Mouse (Mus musculus) fat pad, adult 2 months (tissue): ENCODE measurements around the gene Slc8a2.
A peak's percentile ranks its signal among the peaks of the same experiment; 100 is the strongest.

Source experiments
- DNase-seq: peaks from one replicate; pipeline ENCODE4 v3.0.0-alpha.2; 2011; ENCODE audit warnings: low read depth, low spot score; ENCODE audit errors: extremely low read depth

Slc8a2 gene

DNA sequence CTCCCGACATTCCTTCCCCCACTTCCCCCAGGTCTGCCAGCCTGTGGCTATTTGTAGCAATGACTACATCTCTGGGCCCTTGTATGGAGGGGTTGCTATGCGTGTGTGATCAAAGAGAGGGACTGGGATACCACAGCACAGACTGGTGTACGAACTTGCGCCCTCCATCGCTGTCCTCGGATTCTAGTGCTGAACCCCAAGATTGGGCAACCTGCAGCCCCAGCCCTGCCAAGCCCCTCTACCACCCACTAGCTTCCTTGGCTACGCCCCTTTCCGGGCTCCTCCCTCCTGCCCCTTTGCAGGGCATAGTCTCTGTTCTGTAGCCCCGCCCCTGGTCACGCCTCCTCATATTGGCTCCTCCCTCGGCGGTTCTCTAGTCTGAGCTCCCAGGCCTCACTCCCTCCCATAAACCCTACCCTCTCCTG, at the start of gene Slc8a2:
Gene Slc8a2 (plus strand): TSS at position 406 of the 425 bp plus-strand sequence.
- DNase-seq, result no peak

GRCm38 (mm10) chr7:16079947-16080346, 49.7 kb upstream of the Slc8a2 start:
- no peak for DNase-seq

GRCm38 (mm10) chr7:16080581-16080980, 49.0 kb upstream of the Slc8a2 start:
- DNase-seq, result no peak

DNA sequence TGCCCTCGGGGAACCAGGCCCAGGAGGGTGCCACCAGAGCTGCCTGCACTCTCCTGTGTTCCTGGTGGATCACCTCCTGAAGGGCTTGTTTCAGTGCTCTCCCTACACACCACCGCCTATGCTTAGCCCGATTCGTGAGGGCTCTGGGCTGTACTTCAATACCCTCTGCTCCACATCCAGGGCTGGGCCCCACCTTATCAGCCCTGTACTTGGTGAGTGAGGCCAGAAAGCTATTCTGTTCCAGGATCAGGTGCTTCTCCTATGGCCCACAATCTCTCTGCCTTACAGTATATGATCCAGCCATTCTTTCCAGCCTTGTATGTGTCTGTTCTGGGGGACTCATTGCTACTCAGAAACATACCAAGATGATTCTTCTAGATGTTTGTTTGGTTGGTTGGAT, 46.3 kb upstream of the Slc8a2 start:
- no peak for DNase-seq

- DNase-seq, result no peak
These were observed 42.0 kb upstream of the Slc8a2 start for GRCm38 (mm10) chr7:16087587-16087986.

- DNase-seq, result no peak
These were observed 35.0 kb upstream of the Slc8a2 start for GRCm38 (mm10) chr7:16094592-16094991.

GRCm38 (mm10) chr7:16098021-16099017, 31.3 kb upstream of the Slc8a2 start, which contains the start of gene Napa:
TSS of gene Napa (plus strand) at chr7:16098458.
- peak; percentile 95 for DNase-seq

DNA sequence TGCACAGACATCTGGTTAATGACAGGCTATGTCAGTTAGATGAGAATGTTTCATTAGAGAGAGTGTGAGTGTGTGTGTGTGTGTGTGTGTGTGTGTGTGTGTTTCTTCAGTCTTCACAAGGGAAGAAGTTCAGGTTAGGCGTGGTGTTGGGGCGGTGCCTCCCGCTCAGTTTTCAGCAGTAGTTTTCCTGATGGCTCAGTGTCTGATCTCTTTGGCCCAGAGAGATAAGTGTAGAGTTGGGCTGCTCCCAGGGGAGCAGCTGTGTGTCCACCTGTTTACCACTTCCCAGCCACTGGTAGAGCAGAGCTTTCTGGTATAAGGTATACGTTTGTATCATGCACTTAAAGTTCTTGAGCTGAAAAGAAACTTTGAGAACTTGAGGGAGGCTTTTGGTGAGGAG, 29.7 kb upstream of the Slc8a2 start:
- DNase-seq, result no peak

DNA sequence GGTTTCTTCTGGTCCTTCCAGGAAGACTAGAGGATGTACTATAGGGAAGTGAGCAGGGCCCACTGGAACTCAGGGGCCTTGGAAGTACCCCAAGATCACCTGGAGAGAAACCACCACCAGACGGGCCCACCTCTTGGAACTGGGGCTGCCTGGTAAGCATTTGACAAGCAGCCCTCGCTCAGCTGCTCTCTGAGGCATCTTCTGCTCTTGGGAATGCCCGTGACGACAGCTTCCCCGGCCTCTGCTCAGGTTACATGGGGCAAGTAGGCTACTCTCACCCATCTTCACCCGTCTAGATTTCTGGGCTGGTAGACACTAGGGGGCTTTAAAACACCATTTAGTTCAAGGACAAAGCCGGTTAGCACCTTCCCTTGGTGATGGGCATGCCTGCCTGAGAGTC, 28.5 kb upstream of the Slc8a2 start:
- DNase-seq, result no peak

DNA sequence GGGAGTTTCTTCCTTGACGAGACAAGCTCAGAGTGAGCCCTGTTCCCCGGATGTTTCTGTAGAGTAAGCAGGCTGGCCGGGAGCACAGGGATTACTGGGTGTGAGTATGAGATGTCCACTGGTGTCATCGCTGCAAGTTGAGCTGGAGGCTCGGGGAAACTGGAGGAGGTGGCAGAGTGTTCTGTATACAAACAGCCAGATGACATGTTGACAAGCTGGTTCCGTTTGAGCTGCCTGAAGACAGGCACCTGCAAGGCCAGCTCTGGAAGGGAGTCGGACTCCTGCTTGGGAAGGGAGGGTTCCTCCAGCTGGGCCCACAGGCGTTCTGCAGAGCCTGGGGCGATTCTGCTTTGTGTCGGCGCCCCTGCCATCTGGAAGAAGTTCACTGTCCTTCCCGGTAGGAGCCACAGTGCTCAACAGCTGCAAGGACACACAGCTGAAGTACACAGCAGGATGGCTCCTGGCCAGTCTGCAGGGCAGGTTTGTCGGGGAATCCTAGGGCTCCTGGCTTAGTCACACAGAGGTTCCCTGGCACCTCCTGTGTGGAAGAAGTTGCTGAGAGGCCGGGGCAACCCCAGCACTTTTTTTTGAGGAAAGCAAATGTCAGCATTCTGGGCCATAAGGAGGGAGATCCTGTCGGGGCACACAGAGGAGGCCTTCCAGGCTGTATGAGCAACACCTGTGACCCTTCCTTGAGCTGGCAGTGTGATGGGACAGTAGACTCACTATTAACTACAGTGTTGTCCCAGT, 27.7 kb upstream of the Slc8a2 start:
- DNase-seq, result no peak

- DNase-seq, result no peak
These were observed 26.9 kb upstream of the Slc8a2 start for GRCm38 (mm10) chr7:16102686-16103226.

- no peak for DNase-seq
These were observed 25.9 kb upstream of the Slc8a2 start for GRCm38 (mm10) chr7:16103760-16104159.

- no peak for DNase-seq
These were observed 24.8 kb upstream of the Slc8a2 start for GRCm38 (mm10) chr7:16104611-16105388.

GRCm38 (mm10) chr7:16108886-16109542, 20.6 kb upstream of the Slc8a2 start:
- no peak for DNase-seq

DNA sequence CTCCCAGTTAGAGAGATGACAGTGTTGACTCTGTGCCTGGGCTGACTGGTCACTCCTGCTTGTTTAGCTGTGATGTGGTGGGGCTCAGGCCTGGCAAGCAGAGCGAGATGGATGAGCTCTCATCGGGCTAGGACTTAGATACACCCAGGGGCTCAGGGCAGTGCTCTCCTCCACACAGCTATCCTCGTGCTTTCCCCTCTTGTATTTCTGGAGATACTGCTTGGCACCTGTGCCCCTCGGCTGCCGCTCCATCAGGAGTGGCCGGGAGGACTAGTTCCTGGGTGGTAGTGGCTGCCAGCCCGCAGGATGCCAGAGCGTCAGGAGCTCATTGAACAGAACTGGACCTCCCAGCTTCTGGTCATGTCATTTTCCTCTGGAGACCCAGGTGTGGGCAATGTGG, 19.5 kb upstream of the Slc8a2 start:
- no peak for DNase-seq

DNA sequence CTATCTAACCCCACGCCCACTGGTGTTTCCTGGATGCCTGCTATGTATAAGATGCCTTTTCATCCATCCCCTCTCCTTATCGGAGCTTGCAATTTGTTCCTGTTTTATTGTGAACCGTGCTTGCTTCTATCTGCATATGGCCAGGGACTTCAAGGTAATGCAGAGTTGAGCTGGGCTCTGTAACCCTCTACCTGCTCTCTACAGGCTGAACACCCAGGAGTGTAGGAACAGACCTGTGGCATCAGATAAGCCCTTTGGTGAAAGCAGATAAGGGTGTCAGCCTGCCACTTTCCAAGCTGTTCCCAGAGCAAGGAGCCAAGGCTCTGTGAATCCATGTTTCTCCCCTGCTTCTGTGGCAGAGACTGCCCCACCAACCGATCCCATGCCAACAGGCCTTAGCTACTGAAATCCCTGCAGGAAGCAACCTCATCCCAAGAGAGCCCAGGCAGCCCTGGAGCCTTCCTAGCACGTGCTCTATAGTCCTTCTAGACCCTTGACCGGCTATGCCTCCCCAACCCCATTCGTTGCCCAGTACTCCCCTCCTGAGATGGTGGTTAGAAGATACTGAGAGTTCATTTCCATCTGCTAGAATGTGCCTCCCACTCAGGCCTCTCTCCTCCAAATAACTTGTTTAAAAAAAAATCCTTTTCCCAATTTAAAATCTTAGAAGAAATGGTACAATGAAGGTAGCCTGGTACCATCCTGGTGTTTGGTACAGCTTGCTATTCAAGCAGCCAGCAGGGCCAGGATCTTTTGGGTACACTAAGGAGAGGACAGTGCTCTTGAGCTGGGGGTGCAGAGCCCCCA, 18.1 kb upstream of the Slc8a2 start:
- no peak for DNase-seq

DNA sequence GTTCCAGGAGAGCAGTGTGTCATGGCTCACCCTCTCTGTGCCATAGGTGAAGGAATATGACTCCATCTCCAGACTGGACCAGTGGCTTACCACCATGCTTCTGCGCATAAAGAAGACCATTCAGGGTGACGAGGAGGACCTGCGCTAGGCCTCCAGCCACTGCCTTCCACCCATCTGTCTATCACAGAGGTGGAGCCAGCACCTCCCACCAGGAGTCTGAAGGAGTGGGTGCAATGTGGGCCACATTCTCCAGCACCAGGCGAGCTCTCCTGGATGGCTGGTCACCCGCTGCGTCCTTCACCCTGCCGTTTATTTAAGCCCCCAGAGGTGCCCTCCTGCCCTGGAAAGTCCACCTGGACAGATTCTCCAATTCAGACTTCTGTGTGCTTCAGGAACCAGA, 13.2 kb upstream of the Slc8a2 start:
- no peak for DNase-seq

- DNase-seq, result no peak
These were observed 12.5 kb upstream of the Slc8a2 start for GRCm38 (mm10) chr7:16117100-16117499.

GRCm38 (mm10) chr7:16119569-16120261, 9.9 kb upstream of the Slc8a2 start, which contains the start of gene Kptn:
TSS of gene Kptn (plus strand) at chr7:16119895.
- DNase-seq, result peak; percentile 33
